ENCODE assay signal across 9 mouse cellular contexts in the genomic region with DNA sequence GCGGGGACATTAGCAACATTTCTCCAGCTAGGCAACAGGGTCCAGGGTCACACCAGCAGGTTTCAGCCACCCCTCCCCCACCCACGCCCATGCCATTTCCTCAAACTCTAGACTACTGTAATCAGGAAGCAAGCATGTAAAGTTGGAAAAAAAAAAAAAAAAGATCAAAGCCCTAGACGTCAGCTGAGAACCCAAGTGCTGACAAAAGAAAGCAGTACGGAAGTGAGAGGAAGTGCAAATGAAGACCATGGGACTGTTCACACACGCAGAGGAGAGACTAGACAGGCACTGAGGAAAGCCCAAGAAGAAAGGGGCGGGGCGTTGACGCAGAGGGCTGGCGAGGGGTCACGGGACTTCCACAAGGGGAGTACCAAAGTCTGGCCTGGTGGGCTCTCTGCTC. TPM values are rescaled to one million over a fixed set of nuclear protein-coding genes. Genes with fewer than 3 reads are reported as not detected.
A peak's percentile ranks its signal among the peaks of the same experiment; 100 is the strongest.
DNase-seq lines count a peak whose midpoint lies in the region; ATAC-seq and TF ChIP-seq lines count a peak whose summit lies in the region.
"Had no signal": no experiment of that assay in that cellular context is flagged by ENCODE, and none has a peak within 500 bp of the region (broad histone marks: within the 10 kb centered on the region; RNA-seq: fewer than 3 reads in every experiment).

No protein-coding gene starts in this region.

- ATAC-seq in kidney, embryonic 15.5 days (replicated peaks; ENCODE audit: low FRiP score) = peak; percentile 53; the same call in 1 of the 2 replicates
- peak; percentile 75 for ATAC-seq in liver, postnatal 0 days
- ATAC-seq in stomach, postnatal 0 days (ENCODE audit: low FRiP score, low TSS enrichment) = peak; percentile 65

- no peak overlapping the region for H3K27ac ChIP-seq in kidney, embryonic 15.5 days
- no peak overlapping the region for H3K27ac ChIP-seq in liver, postnatal 0 days (ENCODE audit: low read depth)
- H3K27ac ChIP-seq in stomach, postnatal 0 days (replicated peaks) = no peak overlapping the region
- H3K27ac ChIP-seq: limb, embryonic 12.5 days had no signal

- no peak for DNase-seq in kidney, adult 8-10 months
- peak; percentile 36 for DNase-seq in c-Kit-positive CD71-negative TER-119-negative erythroid progenitor cells, embryonic 14.5 days (ENCODE audit: low read depth)
- DNase-seq in liver, postnatal 0 days = peak; percentile 60
- peak; percentile 56 for DNase-seq in stomach, postnatal 0 days (ENCODE audit: low spot score)
- DNase-seq in right cerebral cortex, postnatal 10 days (ENCODE audit: low spot score in 2 of 2) = no peak
- DNase-seq in cerebellum, postnatal 14 days = no peak
- DNase-seq in layer of hippocampus, postnatal 10 days (ENCODE audit: low spot score in 2 of 2) = no peak

- H3K27me3 ChIP-seq in kidney, embryonic 15.5 days = no peaks in the 10 kb centered on the region
- no peaks in the 10 kb centered on the region for H3K27me3 ChIP-seq in liver, postnatal 0 days (ENCODE audit: insufficient read depth, low read length)
- H3K27me3 ChIP-seq in stomach, postnatal 0 days (ENCODE audit: control insufficient read depth, insufficient read depth, low read length) = no peaks in the 10 kb centered on the region
- H3K27me3 ChIP-seq: limb, embryonic 12.5 days had no signal

- no peak for TF ChIP-seq CTCF in liver, postnatal 0 days (IDR thresholded peaks at IDR 0.05; ENCODE audit: low read depth)
- TF ChIP-seq CTCF in stomach, postnatal 0 days (IDR thresholded peaks at IDR 0.05; ENCODE audit: low read depth) = no peak

- H3K4me2 ChIP-seq in kidney, embryonic 15.5 days = peak overlapping the region; percentile 14; the same call in 1 of the 2 replicates
- peak overlapping the region; percentile 55 for H3K4me2 ChIP-seq in liver, postnatal 0 days (ENCODE audit: low read depth, low read length)
- no peak overlapping the region for H3K4me2 ChIP-seq in stomach, postnatal 0 days (replicated peaks; ENCODE audit: low read depth)
- H3K4me2 ChIP-seq: limb, embryonic 12.5 days had no signal

- no peak for TF ChIP-seq EP300 in liver, postnatal 0 days (IDR thresholded peaks at IDR 0.05; ENCODE audit: low read depth)
- TF ChIP-seq EP300 in stomach, postnatal 0 days (optimal IDR thresholded peaks at IDR 0.05) = no peak

- H3K36me3 ChIP-seq in kidney, embryonic 15.5 days = no peaks in the 10 kb centered on the region
- no peaks in the 10 kb centered on the region for H3K36me3 ChIP-seq in liver, postnatal 0 days (replicated peaks; ENCODE audit: insufficient read depth, low read length)
- H3K36me3 ChIP-seq in stomach, postnatal 0 days (ENCODE audit: control insufficient read depth, insufficient read depth, low read length) = no peaks in the 10 kb centered on the region
- H3K36me3 ChIP-seq: limb, embryonic 12.5 days had no signal

- 28% methylated on average over 10 of the region's 10 CpGs for WGBS in kidney, embryonic 15.5 days
- WGBS in liver, postnatal 0 days (ENCODE audit: insufficient replicate concordance) = 13% methylated on average over 10 of the region's 10 CpGs
- WGBS in stomach, postnatal 0 days = 32% methylated on average over 10 of the region's 10 CpGs

- H3K4me3 ChIP-seq in kidney, embryonic 15.5 days (replicated peaks) = no peak overlapping the region
- no peak overlapping the region for H3K4me3 ChIP-seq in liver, postnatal 0 days (ENCODE audit: low read depth, low read length)
- H3K4me3 ChIP-seq in stomach, postnatal 0 days (ENCODE audit: low read depth, low read length) = no peak overlapping the region
- H3K4me3 ChIP-seq: limb, embryonic 12.5 days had no signal

- no peak overlapping the region for H3K9ac ChIP-seq in kidney, embryonic 15.5 days
- no peak overlapping the region for H3K9ac ChIP-seq in liver, postnatal 0 days (replicated peaks)
- no peak overlapping the region for H3K9ac ChIP-seq in stomach, postnatal 0 days (ENCODE audit: low read length)
- H3K9ac ChIP-seq: limb, embryonic 12.5 days had no signal

- H3K9me3 ChIP-seq in kidney, embryonic 15.5 days (replicated peaks) = no peaks in the 10 kb centered on the region; the same call in 1 of the 2 replicates
- H3K9me3 ChIP-seq in liver, postnatal 0 days (ENCODE audit: low read length) = no peaks in the 10 kb centered on the region
- H3K9me3 ChIP-seq in stomach, postnatal 0 days (ENCODE audit: control insufficient read depth, low read length) = no peaks in the 10 kb centered on the region

- peaks cover 7% of the 10 kb centered on the region for H3K4me1 ChIP-seq in kidney, embryonic 15.5 days
- peaks cover 3% of the 10 kb centered on the region for H3K4me1 ChIP-seq in liver, postnatal 0 days (ENCODE audit: insufficient read depth)
- no peaks in the 10 kb centered on the region for H3K4me1 ChIP-seq in stomach, postnatal 0 days (replicated peaks; ENCODE audit: control insufficient read depth, insufficient read depth)

RNA-seq across cellular contexts. Expression of a gene that starts 57.4 kb away (rescaled TPM):
- 68.8 and 76.0 TPM in 2 replicates for polyA plus RNA-seq in kidney, embryonic 15.5 days (2015; fragmentation: Nextera tagmentation; extraction: Ambion mirVana)
- 37.0 and 39.4 TPM in 2 replicates for polyA plus RNA-seq in liver, postnatal 0 days (2015; fragmentation: Nextera tagmentation; extraction: Ambion mirVana)
- 117 and 123 TPM in 2 replicates for polyA plus RNA-seq in stomach, postnatal 0 days (2015; fragmentation: Nextera tagmentation; extraction: Ambion mirVana)
- 100 to 1,000 TPM; 126 to 140 TPM for total RNA-seq in layer of hippocampus, postnatal 10 days (2021)

Comparison
In these comparisons a context has a peak if more than half of its experiments do, and no peak if none do; other contexts are left out.
1. DNase-seq: peak in c-Kit-positive CD71-negative TER-119-negative erythroid progenitor cells, embryonic 14.5 days (single experiment), liver, postnatal 0 days (single experiment) and stomach, postnatal 0 days (single experiment); none in kidney, adult 8-10 months (0 of 2), right cerebral cortex, postnatal 10 days (0 of 2), cerebellum, postnatal 14 days (0 of 2) and layer of hippocampus, postnatal 10 days (0 of 2).
2. Peak in every context shown above with its lines, with median percentiles within 50 percentile points of each other: ATAC-seq.